Mouse (Mus musculus): ENCODE measurements around the gene Mroh2a. TPM values are rescaled to one million over a fixed set of nuclear protein-coding genes. Genes with fewer than 3 reads are reported as not detected.

Gene Mroh2a
- polyA plus RNA-seq, 1 experiment, result not detected

DNA sequence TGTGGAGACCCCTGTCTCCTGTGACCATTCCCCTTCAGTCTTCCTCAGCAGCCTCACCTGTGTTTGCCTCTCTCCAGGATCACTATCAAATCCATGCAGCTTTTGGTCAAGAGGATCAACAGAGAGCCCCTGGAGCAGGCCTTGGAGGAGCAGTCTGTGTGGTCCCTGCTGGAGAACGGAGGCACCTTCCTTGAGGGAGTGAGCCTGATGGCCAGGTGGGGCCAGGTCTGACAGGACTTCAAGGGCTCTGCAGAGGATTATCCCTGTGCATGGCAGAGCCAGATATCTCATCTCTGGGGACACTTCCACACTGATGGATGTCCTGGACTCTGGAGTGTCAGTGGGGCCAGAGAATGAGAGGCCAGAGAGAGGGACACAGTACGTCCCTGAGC, 28.7 kb downstream of the Mroh2a start:
- H3K4me1 ChIP-seq (ENCODE audit: control insufficient read depth, insufficient read depth, low read length), result no peaks in the 10 kb centered on the region
- TF ChIP-seq CTCF (IDR thresholded peaks at IDR 0.05; ENCODE audit: extremely low read depth, insufficient read depth, low read length) (no peak), POLR2A (IDR thresholded peaks at IDR 0.05; ENCODE audit: extremely low read depth, insufficient read depth, low read length) (no peak)
- H3K27ac ChIP-seq (ENCODE audit: insufficient read depth, low read length), result no peak overlapping the region
- no peak overlapping the region for H3K4me3 ChIP-seq (ENCODE audit: insufficient read depth, low read length)

GRCm38 (mm10) chr1:88255989-88256754, 29.4 kb downstream of the Mroh2a start:
- H3K4me1 ChIP-seq (ENCODE audit: control insufficient read depth, insufficient read depth, low read length), result no peaks in the 10 kb centered on the region
- no peak overlapping the region for H3K27ac ChIP-seq (ENCODE audit: insufficient read depth, low read length)
- H3K4me3 ChIP-seq (ENCODE audit: insufficient read depth, low read length), result no peak overlapping the region
- no peak for TF ChIP-seq CTCF (IDR thresholded peaks at IDR 0.05; ENCODE audit: extremely low read depth, insufficient read depth, low read length)
- no peak for TF ChIP-seq POLR2A (IDR thresholded peaks at IDR 0.05; ENCODE audit: extremely low read depth, insufficient read depth, low read length)

DNA sequence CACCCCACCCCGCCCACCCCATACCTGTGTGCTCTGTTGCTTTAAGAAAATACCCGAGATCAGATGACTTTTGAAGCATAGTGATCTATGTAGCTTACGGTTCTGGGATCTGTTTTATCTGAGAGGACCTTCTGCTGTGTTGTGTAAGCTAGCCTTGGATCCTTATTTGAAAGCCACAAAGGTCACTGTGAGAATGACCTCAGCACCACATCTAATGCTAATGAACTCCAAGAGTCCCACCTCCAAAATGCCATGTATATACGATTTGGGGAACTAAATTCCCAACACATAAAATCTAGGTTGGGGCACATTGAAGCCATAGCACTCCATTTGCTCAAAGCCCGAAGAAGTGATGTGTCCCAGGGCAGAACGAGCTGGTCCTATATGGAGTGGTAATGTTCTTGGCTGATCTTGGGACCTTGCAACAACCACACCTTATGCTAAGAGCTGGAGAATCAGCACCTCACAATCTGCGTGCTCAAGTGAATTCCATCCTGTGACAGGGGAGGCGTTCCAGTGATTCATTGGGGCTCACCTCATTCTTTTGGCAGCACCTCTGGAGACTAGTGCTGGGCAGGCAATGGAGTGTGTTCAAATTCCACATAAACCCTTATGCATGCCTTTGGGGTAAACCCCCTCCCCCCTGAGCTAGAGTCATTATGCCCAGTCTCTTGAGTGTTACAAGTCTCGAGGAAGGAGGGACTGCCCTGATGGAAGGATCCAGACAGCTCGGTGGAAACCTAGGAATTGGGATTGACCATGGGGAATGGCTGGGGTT, 30.3 kb downstream of the Mroh2a start:
- Histone ChIP-seq H3K4me1 (ENCODE audit: control insufficient read depth, insufficient read depth, low read length) (no peaks in the 10 kb centered on the region), H3K27ac (ENCODE audit: insufficient read depth, low read length) (no peak overlapping the region), H3K4me3 (ENCODE audit: insufficient read depth, low read length) (no peak overlapping the region)
- TF ChIP-seq CTCF (IDR thresholded peaks at IDR 0.05; ENCODE audit: extremely low read depth, insufficient read depth, low read length), result no peak
- TF ChIP-seq POLR2A (IDR thresholded peaks at IDR 0.05; ENCODE audit: extremely low read depth, insufficient read depth, low read length), result no peak

DNA sequence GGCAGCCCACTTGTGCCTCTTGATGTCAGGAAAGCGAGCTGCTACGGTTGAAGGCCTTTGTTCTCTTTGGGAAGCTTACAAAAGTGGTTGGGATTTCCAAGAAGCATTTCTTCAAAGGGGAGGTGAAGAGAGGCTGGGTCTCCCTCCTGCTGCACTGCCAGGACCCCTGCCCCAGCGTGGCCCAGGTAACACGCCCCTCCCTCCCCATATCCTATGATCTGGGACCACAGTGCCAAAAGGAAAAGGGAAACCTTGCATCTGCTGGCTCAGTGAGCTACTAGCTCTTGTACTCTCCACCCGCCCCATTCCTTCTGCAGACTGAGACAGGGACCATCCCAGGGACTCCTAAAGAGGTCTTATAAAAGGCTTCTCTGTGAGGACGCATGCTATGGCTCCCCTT, 30.9 kb downstream of the Mroh2a start:
- Histone ChIP-seq H3K4me3 (ENCODE audit: insufficient read depth, low read length) (no peak overlapping the region), H3K27ac (ENCODE audit: insufficient read depth, low read length) (no peak overlapping the region), H3K4me1 (ENCODE audit: control insufficient read depth, insufficient read depth, low read length) (no peaks in the 10 kb centered on the region)
- TF ChIP-seq CTCF (IDR thresholded peaks at IDR 0.05; ENCODE audit: extremely low read depth, insufficient read depth, low read length) (no peak), POLR2A (IDR thresholded peaks at IDR 0.05; ENCODE audit: extremely low read depth, insufficient read depth, low read length) (no peak)

- no peak for TF ChIP-seq POLR2A (IDR thresholded peaks at IDR 0.05; ENCODE audit: extremely low read depth, insufficient read depth, low read length)
- Histone ChIP-seq H3K27ac (ENCODE audit: insufficient read depth, low read length) (no peak overlapping the region), H3K4me1 (ENCODE audit: control insufficient read depth, insufficient read depth, low read length) (no peaks in the 10 kb centered on the region), H3K4me3 (ENCODE audit: insufficient read depth, low read length) (no peak overlapping the region)
These were observed 31.6 kb downstream of the Mroh2a start for GRCm38 (mm10) chr1:88258361-88258760.

- H3K4me3 ChIP-seq (ENCODE audit: insufficient read depth, low read length), result no peak overlapping the region
- H3K4me1 ChIP-seq (ENCODE audit: control insufficient read depth, insufficient read depth, low read length), result no peaks in the 10 kb centered on the region
- no peak for TF ChIP-seq CTCF (IDR thresholded peaks at IDR 0.05; ENCODE audit: extremely low read depth, insufficient read depth, low read length)
- TF ChIP-seq POLR2A (IDR thresholded peaks at IDR 0.05; ENCODE audit: extremely low read depth, insufficient read depth, low read length), result no peak
- no peak overlapping the region for H3K27ac ChIP-seq (ENCODE audit: insufficient read depth, low read length)
These were observed 32.3 kb downstream of the Mroh2a start for GRCm38 (mm10) chr1:88258881-88259642.

DNA sequence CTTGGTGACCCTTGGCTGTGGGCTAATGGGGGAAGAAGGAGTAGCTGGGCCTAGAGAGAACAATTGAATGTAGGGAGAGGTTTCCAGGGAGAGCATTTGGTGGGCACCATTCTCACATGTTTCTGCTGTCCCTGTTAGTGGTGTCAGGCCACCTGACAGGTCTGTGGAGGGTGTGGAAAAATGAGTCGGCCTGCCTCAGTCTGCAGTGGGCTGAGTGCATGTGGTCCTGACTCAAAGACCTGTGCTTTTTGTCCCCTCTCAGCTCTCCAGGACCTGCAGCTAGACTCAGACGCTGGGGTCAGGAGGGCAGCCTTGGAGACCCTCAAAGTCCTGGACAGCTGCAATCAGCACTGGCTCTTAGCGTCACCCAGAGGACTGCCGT, 32.8 kb downstream of the Mroh2a start:
- no peaks in the 10 kb centered on the region for H3K4me1 ChIP-seq (ENCODE audit: control insufficient read depth, insufficient read depth, low read length)
- no peak for TF ChIP-seq CTCF (IDR thresholded peaks at IDR 0.05; ENCODE audit: extremely low read depth, insufficient read depth, low read length)
- H3K4me3 ChIP-seq (ENCODE audit: insufficient read depth, low read length), result no peak overlapping the region
- H3K27ac ChIP-seq (ENCODE audit: insufficient read depth, low read length), result no peak overlapping the region

DNA sequence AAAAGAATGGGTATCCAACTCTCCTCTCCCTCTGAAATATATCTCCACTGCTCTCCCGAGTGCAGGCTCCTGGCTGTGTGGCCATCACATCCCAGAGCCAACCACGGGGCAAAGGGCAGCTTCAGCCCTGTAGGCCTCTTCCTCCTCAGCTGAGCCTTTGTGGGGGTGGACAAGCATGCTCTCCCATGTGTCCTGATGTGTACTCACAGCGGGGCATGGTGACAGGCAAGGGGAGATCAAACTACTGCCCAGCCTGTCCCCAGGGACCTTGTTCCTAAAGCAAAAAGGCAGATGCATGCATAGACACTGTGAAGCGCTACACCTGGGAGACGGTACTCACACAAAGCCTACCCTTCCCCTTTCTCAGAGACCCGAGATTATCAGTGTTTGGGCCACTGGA, 33.3 kb downstream of the Mroh2a start:
- Histone ChIP-seq H3K4me1 (ENCODE audit: control insufficient read depth, insufficient read depth, low read length) (no peaks in the 10 kb centered on the region), H3K27ac (ENCODE audit: insufficient read depth, low read length) (no peak overlapping the region), H3K4me3 (ENCODE audit: insufficient read depth, low read length) (no peak overlapping the region)
- TF ChIP-seq POLR2A (IDR thresholded peaks at IDR 0.05; ENCODE audit: extremely low read depth, insufficient read depth, low read length), result no peak
- TF ChIP-seq CTCF (IDR thresholded peaks at IDR 0.05; ENCODE audit: extremely low read depth, insufficient read depth, low read length), result no peak

DNA sequence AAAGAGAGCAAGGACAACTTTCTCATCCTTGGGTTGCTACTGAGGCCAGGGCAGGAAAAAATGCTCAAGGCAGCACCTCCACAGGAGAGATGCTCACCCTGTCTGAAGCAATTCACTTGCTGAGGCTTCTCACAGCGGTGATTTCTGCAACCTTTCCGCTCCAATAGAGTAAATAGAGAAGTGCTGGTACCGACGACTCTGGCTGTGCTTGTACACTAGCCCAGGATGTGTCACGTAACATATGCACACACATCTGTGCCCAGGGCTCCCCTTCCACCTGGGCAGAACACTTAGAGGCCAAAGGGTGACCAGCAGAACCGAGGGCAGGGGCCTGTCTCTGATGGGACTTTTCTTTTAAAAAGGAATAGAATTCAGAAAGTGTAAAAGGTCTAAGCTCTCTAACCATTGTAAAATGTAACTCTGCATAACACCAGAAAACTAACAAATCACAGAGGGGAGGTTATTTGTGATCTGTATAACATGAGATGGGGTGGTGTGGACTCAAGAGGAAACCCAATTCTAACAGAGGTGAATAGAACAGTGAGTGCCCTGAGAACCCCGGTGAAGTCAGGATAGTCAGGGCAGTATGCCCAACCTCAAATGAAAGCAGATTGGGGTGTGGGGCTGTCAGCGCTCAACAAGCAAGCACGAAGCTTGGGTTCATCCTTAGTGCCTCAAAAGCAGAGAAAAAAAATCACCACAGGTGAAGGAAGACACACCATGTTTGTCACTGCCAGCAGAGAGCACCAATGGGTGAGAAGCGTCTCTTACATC, 34.0 kb downstream of the Mroh2a start:
- H3K4me1 ChIP-seq (ENCODE audit: control insufficient read depth, insufficient read depth, low read length), result no peaks in the 10 kb centered on the region
- TF ChIP-seq CTCF (IDR thresholded peaks at IDR 0.05; ENCODE audit: extremely low read depth, insufficient read depth, low read length) (no peak), POLR2A (IDR thresholded peaks at IDR 0.05; ENCODE audit: extremely low read depth, insufficient read depth, low read length) (no peak)
- no peak overlapping the region for H3K4me3 ChIP-seq (ENCODE audit: insufficient read depth, low read length)
- H3K27ac ChIP-seq (ENCODE audit: insufficient read depth, low read length), result no peak overlapping the region

All from cortical plate, adult 2 months (tissue).